Mouse (Mus musculus) forebrain, embryonic 13.5 days (tissue): ENCODE results near the gene Sema3f. TPM values are rescaled to one million over a fixed set of nuclear protein-coding genes. Genes with fewer than 3 reads are reported as not detected.
"Not testable (repeated sequence)": the region's sequence is repeated elsewhere in the genome, so short reads cannot be mapped to it uniquely, and the experiment has no call there.

Source experiments
- ATAC-seq: fragments of 200-750 bp; cut with Nextera tagmentation; 2 replicates; pipeline ENCODE4 v1.8.0; 2017
- H3K27ac ChIP-seq: fragments of 300-500 bp; sonication (generic); 2 replicates; pipeline ENCODE4 v1.5.1; 2015; ENCODE audit warnings: inconsistent platforms, mild to moderate bottlenecking, moderate library complexity
- H3K27me3 ChIP-seq: fragments of 300-500 bp; sonication (generic); 2 replicates; pipeline ENCODE4 v1.6.1; 2015; ENCODE audit warnings: mild to moderate bottlenecking, inconsistent platforms
- H3K36me3 ChIP-seq: fragments of 300-500 bp; sonication (generic); 2 replicates; pipeline ENCODE4 v1.6.1; 2015; ENCODE audit warnings: mild to moderate bottlenecking, inconsistent platforms; ENCODE audit not compliant: poor library complexity, severe bottlenecking
- H3K4me1 ChIP-seq: fragments of 300-500 bp; sonication (generic); 2 replicates; pipeline ENCODE4 v1.6.1; 2015; ENCODE audit warnings: inconsistent platforms
- H3K4me2 ChIP-seq: fragments of 300-500 bp; sonication (generic); 2 replicates; pipeline ENCODE4 v1.6.1; 2015; ENCODE audit warnings: inconsistent platforms, mild to moderate bottlenecking, moderate library complexity
- H3K4me3 ChIP-seq: fragments of 300-500 bp; sonication (generic); 2 replicates; pipeline ENCODE4 v1.5.1; 2015; ENCODE audit warnings: mild to moderate bottlenecking, inconsistent platforms
- H3K9ac ChIP-seq: fragments of 300-500 bp; sonication (generic); 2 replicates; pipeline ENCODE4 v1.6.1; 2015; ENCODE audit warnings: mild to moderate bottlenecking, inconsistent platforms
- H3K9me3 ChIP-seq: fragments of 300-500 bp; sonication (generic); replicated peaks from 2 replicates; pipeline ENCODE4 v1.6.1; 2016; ENCODE audit warnings: inconsistent platforms
- WGBS: fragments of 180-500 bp; shearing (Covaris S2); methylation state at CpG from one replicate; pipeline ENCODE4 v1.1.7; 2015; 5-methylcytosine and 5-hydroxymethylcytosine counted together
- polyA plus RNA-seq: library from polyadenylated mRNA; unstranded; fragments of >200 nt; fragmentation: Nextera tagmentation; extraction: Ambion mirVana; gene quantifications from 2 replicates; pipeline ENCODE4 v1.2.1, GENCODE M21; 2015

Sema3f gene
- polyA plus RNA-seq, 1 experiment from 2014 or later = 6.8 TPM

DNA sequence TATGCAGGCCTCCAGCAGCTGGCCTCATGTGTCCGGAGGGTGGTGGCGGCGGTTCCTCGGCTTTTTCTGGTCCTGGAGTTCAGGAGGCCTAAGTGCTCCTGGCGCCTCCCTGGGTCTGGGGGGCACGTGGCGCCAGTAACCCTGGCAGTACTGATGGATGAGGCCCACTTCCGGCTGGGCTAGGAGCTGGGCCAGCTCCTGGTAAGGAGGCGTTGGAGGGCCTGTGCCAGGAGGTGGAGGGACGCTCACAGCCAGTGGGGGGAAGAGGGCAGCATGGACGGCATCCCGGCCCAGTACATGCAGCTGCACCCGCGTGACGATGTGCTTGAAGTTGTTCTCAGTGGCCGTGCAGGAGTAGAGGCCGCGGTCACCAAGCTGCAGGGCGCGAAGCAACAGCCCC is 27.9 kb downstream of the Sema3f start:
- Histone ChIP-seq H3K9me3 (no peaks in the 10 kb centered on the region), H3K36me3 (peaks cover 30% of the 10 kb centered on the region), H3K27ac (no peak overlapping the region), H3K4me3 (no peak overlapping the region), H3K9ac (no peak overlapping the region), H3K4me2 (no peak overlapping the region), H3K27me3 (peaks cover 15% of the 10 kb centered on the region), H3K4me1 (no peaks in the 10 kb centered on the region)
- ATAC-seq = no peak
- 91% methylated on average over 20 of the region's 20 CpGs for WGBS

DNA sequence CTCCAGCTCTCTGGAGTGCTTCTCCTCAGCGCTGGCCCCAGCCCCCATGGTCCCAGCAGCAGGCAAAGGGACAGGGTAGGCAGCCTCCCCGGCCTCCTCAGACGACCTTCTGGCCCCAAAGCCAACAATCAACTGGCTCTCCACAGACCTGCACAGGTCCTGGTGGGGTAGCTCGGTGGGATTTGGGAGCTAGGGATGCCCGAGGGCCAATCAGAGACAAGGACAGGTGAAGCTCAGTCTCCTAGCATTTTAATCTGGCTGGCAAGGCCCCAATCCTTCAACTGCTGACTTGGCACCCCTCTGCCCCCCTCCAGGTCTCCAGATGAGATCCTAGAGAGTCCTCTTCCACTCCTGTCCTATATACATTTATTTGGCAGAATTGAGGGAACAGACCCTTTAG is 30.8 kb downstream of the Sema3f start, which contains the start of gene Gnat1:
TSS of gene Gnat1 (minus strand) at position 212 of the 400 bp plus-strand sequence.
- Histone ChIP-seq H3K4me2 (no peak within 1 kb of the TSS), H3K4me3 (no peak within 1 kb of the TSS), H3K27me3 (peaks cover 41% of the 10 kb centered on the region), H3K36me3 (peaks cover 20% of the 10 kb centered on the region), H3K9ac (0 out of 2 replicates have a peak within 1 kb of the TSS, but pooled peaks have one; percentile 16), H3K4me1 (peaks cover 19% of the 10 kb centered on the region), H3K27ac (no peak within 1 kb of the TSS), H3K9me3 (no peaks in the 10 kb centered on the region)
- no peak for ATAC-seq
- WGBS = 32% methylated on average over 5 of the region's 5 CpGs

DNA sequence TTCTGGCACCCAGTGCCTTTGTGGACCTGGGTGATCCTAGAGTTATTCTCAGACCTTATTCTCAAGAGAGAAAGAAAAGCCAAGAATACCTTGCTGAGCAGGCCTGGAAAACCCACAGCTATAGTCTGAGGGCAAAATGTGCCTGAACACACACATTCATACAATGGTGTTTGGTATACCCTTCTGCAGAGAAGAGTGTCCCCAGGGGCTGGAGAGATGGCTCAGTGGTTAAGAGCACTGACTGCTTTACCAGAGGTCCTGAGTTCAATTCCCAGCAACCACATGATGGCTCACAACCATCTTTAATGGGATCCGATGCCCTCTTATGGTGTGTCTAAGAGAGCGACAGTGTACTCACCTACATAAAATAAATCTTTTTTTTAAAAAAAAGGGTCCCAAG is 31.4 kb downstream of the Sema3f start:
- no peak for ATAC-seq

GRCm38 (mm10) chr9:107677819-107678526 is 32.3 kb downstream of the Sema3f start:
- H3K4me1 ChIP-seq = peaks cover 19% of the 10 kb centered on the region
- H3K9me3 ChIP-seq, H3K36me3 ChIP-seq, H3K27ac ChIP-seq, H3K4me2 ChIP-seq, ATAC-seq, H3K4me3 ChIP-seq, H3K9ac ChIP-seq: not testable (repeated sequence)
- WGBS = 41% methylated on average over 14 of the region's 14 CpGs
- H3K27me3 ChIP-seq = peaks cover 46% of the 10 kb centered on the region

More for the DNA sequence above, 31.4 kb downstream of the Sema3f start:
- H3K27ac ChIP-seq = no peak overlapping the region
- no peak overlapping the region for H3K4me3 ChIP-seq
- H3K9me3 ChIP-seq = no peaks in the 10 kb centered on the region
- H3K36me3 ChIP-seq = peaks cover 13% of the 10 kb centered on the region
- H3K9ac ChIP-seq = no peak overlapping the region
- no peak overlapping the region for H3K4me2 ChIP-seq
- H3K27me3 ChIP-seq = peaks cover 46% of the 10 kb centered on the region
- peaks cover 19% of the 10 kb centered on the region for H3K4me1 ChIP-seq
- WGBS = 95% methylated on average over 2 of the region's 2 CpGs

DNA sequence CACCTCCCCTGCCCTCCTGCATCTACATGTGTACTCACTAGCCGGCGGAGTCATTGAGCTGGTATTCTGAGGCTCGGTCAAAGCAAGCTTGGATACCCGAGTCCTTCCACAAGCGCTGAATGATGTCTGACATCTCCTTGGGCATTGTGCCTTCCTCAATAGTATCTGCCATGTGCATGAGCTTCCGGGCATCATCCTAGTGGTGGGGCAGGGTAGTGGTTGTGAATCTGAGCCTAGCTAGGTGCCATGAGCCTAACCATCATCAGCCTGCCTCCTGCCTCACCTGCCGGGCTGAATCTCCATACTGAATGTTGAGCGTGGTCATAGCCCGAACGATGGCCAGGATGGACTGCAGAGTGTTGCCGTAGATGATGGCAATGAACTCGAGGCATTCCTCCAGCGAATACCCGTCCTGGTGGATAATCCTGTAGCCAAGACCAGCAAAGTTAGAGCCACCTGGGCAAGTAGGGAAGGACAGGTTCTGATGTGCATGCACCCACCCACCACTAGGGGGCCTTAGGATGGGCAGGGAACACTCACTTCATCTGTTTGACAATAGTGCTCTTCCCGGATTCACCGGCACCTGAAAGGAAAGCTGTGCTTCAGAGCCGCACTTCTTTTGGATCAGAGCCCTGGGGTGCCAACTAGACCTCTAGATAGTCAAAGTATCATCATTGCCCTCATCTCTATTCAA is 33.0 kb downstream of the Sema3f start:
- H3K27me3 ChIP-seq = peaks cover 46% of the 10 kb centered on the region
- no peak for ATAC-seq
- peaks cover 19% of the 10 kb centered on the region for H3K4me1 ChIP-seq
- peaks cover 5% of the 10 kb centered on the region for H3K36me3 ChIP-seq
- peak overlapping the region; percentile 67 for H3K4me2 ChIP-seq
- no peaks in the 10 kb centered on the region for H3K9me3 ChIP-seq
- WGBS = 18% methylated on average over 17 of the region's 17 CpGs
- H3K9ac ChIP-seq = no peak overlapping the region
- H3K27ac ChIP-seq = no peak overlapping the region
- no peak overlapping the region for H3K4me3 ChIP-seq

GRCm38 (mm10) chr9:107676302-107676701 is 34.0 kb downstream of the Sema3f start:
- no peaks in the 10 kb centered on the region for H3K9me3 ChIP-seq
- H3K9ac ChIP-seq = peak overlapping the region; percentile 54
- no peak overlapping the region for H3K27ac ChIP-seq
- H3K4me1 ChIP-seq = peaks cover 19% of the 10 kb centered on the region
- ATAC-seq = peak; percentile 52
- 1% methylated on average over 25 of the region's 25 CpGs for WGBS
- peak overlapping the region; percentile 33 for H3K4me3 ChIP-seq
- H3K4me2 ChIP-seq = peak overlapping the region; percentile 67
- H3K27me3 ChIP-seq = peaks cover 46% of the 10 kb centered on the region
- H3K36me3 ChIP-seq = no peaks in the 10 kb centered on the region

DNA sequence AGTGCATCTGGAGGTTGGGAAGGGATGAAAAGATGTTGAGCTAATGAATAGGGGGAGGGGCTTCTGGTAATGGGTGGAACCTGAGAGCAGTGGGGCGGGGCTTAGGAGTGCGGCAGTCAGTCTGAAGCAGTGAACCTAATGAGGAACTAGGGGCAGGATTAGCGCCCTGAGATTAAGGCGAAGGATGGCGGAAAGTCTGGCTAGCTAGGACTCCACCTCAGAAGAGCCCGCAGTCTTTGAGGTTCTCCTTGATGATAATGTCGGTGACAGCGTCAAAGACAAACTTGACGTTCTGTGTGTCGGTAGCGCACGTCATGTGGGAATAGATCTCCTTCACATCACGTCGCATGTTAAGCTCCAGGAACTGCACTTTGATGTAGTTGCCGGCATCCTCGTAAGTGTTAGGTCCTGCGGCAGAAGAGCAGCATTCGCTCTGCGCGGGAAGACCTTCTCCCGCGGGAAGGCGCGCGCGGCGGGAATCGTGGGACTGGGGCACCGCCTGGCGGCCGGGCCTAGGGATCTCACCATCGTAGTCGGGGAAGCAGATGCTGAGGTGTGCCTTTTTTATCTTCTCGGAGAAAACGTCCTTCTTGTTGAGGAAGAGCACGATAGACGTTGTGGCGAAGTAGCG is 34.5 kb downstream of the Sema3f start:
- Histone ChIP-seq H3K9me3 (no peaks in the 10 kb centered on the region), H3K36me3 (no peaks in the 10 kb centered on the region), H3K4me1 (peaks cover 19% of the 10 kb centered on the region), H3K9ac (peak overlapping the region; percentile 54), H3K4me2 (peak overlapping the region; percentile 67), H3K27me3 (peaks cover 46% of the 10 kb centered on the region), H3K27ac (no peak overlapping the region), H3K4me3 (peak overlapping the region; percentile 33)
- peak; percentile 79 for ATAC-seq
- 1% methylated on average over 39 of the region's 39 CpGs for WGBS

- H3K36me3 ChIP-seq = no peaks in the 10 kb centered on the region
- H3K4me2 ChIP-seq = no peak overlapping the region
- H3K27ac ChIP-seq = no peak overlapping the region
- H3K9me3 ChIP-seq = no peaks in the 10 kb centered on the region
- no peak overlapping the region for H3K9ac ChIP-seq
- 58% methylated on average over 9 of the region's 9 CpGs for WGBS
- peaks cover 46% of the 10 kb centered on the region for H3K27me3 ChIP-seq
- H3K4me1 ChIP-seq = peaks cover 19% of the 10 kb centered on the region
- ATAC-seq = no peak
- no peak overlapping the region for H3K4me3 ChIP-seq
Observed at GRCm38 (mm10) chr9:107674609-107675429, 35.5 kb downstream of the Sema3f start.

DNA sequence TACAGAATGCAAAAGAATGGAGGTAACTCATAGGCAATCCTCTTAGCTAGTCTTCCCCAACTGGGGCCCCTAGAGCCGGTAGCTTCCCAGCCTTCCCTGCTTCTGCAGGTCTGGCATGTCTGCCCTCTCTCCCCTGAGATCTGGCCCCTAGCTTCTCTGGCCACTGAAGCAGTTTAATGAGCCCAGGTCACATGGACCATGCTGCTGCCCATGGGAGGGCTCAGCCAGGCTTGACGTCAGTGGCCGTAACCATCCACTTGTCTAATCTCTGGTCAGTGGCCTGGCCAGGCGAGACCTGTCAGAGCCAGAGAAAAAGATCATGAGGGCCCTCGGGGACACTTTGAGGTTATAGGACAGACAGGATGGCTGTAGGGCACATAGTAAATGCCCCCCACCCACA is 40.0 kb downstream of the Sema3f start:
- Histone ChIP-seq H3K9me3 (no peaks in the 10 kb centered on the region), H3K27me3 (peaks cover 50% of the 10 kb centered on the region)

GRCm38 (mm10) chr9:107669480-107669945 is 40.8 kb downstream of the Sema3f start, which contains the start of gene Slc38a3:
Gene Slc38a3, minus strand, starts transcription at chr9:107669530.
- Histone ChIP-seq H3K9ac (no peak within 1 kb of the TSS), H3K36me3 (no peaks in the 10 kb centered on the region), H3K4me2 (no peak within 1 kb of the TSS), H3K27me3 (peaks cover 48% of the 10 kb centered on the region), H3K4me1 (peaks cover 31% of the 10 kb centered on the region), H3K27ac (no peak within 1 kb of the TSS), H3K9me3 (no peaks in the 10 kb centered on the region), H3K4me3 (no peak within 1 kb of the TSS)
- ATAC-seq = no peak
- WGBS = 90% methylated on average over 9 of the region's 9 CpGs

More for the DNA sequence above, 40.0 kb downstream of the Sema3f start:
- no peak overlapping the region for H3K4me2 ChIP-seq
- no peak overlapping the region for H3K9ac ChIP-seq
- WGBS = 66% methylated on average over 5 of the region's 5 CpGs
- H3K4me1 ChIP-seq = peaks cover 31% of the 10 kb centered on the region
- ATAC-seq = no peak
- H3K4me3 ChIP-seq = no peak overlapping the region
- H3K27ac ChIP-seq = no peak overlapping the region
- no peaks in the 10 kb centered on the region for H3K36me3 ChIP-seq

- H3K27me3 ChIP-seq = peaks cover 43% of the 10 kb centered on the region
- peaks cover 32% of the 10 kb centered on the region for H3K4me1 ChIP-seq
- H3K27ac ChIP-seq = no peak overlapping the region
- no peak overlapping the region for H3K4me3 ChIP-seq
- no peaks in the 10 kb centered on the region for H3K9me3 ChIP-seq
- no peak overlapping the region for H3K9ac ChIP-seq
- 59% methylated on average over 3 of the region's 3 CpGs for WGBS
- no peak for ATAC-seq
- no peak overlapping the region for H3K4me2 ChIP-seq
- no peaks in the 10 kb centered on the region for H3K36me3 ChIP-seq
Observed at GRCm38 (mm10) chr9:107668916-107669315, 41.4 kb downstream of the Sema3f start.
